Mouse (Mus musculus): ENCODE data around the gene Nppa.
"Not testable (repeated sequence)": the region's sequence is repeated elsewhere in the genome, so short reads cannot be mapped to it uniquely, and the experiment has no call there.

The Nppa gene

GRCm38 (mm10) chr4:148011332-148011731 is 10.8 kb downstream of the Nppa start:
- DNase-seq (ENCODE audit: low spot score), result no peak

DNA sequence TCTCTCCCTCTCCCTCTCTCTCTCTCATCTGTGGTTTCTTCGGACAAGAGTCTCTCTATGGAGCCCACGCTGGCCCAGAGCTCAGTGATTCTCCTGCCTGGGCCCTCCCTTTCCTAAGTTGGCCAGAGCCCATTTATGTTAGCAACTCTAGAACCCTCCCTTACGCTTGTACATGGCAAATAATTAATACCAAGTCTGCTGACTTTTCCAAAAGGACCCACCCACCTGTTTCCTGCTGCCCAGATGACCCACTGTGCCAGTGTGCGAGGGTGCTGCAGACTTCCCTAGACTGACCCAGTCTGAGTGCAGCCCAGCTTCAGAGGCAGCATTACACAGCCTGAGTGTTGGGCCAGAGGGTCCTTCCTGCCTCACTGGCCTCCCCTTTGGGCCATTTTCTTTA is 11.7 kb downstream of the Nppa start:
- no peak for DNase-seq (ENCODE audit: low spot score)

GRCm38 (mm10) chr4:148015418-148015817 is 14.9 kb downstream of the Nppa start:
- DNase-seq (ENCODE audit: low spot score), result peak; percentile 26

GRCm38 (mm10) chr4:148016981-148017380 is 16.5 kb downstream of the Nppa start:
- no peak for DNase-seq (ENCODE audit: low spot score)

GRCm38 (mm10) chr4:148018410-148018809 is 17.9 kb downstream of the Nppa start:
- no peak for DNase-seq (ENCODE audit: low spot score)

- DNase-seq (ENCODE audit: low spot score), result no peak
Observed at GRCm38 (mm10) chr4:148024003-148024402, 23.5 kb downstream of the Nppa start.

DNA sequence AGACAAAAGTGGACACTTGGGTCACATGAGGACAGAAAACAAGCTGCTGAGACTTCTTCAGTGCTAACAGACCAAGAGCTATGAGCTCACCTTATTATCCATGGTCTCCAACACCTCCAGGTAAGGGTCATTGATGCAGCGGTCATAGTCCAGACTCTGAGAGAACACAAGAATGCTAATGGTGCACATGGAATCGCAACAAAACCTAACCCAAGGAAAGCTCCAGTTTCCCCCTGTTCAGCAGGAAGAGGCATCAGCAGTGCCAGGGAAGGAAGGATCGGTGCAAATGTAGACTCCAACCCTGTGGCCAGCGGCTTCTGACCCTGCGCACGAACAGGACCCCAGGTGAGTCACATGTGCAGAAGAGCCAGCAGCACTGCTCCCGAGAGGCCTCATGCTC is 28.8 kb downstream of the Nppa start:
- DNase-seq (ENCODE audit: low spot score), result no peak

DNA sequence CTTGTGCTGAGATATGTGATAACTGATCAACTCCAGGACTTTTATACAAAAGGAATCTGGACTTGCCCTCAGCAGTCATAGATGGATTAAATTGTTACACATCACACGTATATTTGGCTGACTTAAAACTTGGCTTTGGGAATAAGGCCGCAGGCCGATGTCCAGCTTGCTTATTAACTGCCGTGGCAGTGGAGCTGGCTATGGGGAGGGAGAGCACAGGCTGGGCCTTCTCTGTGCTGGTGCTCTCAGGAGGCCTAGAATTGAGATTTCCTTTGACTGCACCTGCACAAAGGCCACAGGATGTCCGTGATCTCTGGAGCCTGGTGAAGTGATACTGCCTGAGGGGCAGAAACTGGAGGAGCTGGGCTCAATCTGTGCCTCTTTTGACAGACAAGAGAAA is 30.0 kb downstream of the Nppa start:
- DNase-seq (ENCODE audit: low spot score), result no peak

DNA sequence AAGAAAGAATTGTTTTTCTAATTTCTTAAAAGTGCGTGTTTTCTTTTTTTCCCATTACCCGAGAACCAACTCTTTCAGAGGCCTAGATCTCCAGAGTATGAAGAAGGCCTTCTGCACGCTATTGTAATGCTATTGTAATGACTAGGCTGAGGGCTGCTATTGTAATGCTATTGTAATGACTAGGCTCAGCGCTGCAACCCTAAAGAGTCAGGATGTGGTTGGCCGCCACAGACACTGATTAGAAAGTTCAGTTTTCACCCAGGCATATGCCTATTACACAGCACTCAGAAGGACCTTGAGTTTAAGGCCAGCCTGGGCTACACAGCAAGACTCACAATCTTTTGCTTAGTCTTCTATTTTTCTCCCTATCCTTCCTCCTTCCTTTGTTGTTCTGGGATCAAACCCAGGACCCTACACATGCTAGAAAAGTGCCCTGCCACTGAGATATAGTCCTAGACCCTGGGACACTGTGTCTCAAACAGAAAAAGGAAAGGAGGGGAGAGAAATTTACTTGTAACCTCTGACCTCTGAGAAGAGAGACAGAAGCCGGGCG is 33.4 kb downstream of the Nppa start:
- no peak for DNase-seq (ENCODE audit: low spot score)

- no peak for DNase-seq (ENCODE audit: low spot score)
Observed at GRCm38 (mm10) chr4:148035440-148035839, 34.9 kb downstream of the Nppa start.

GRCm38 (mm10) chr4:148038079-148038599 is 37.6 kb downstream of the Nppa start:
- no peak for DNase-seq (ENCODE audit: low spot score)

GRCm38 (mm10) chr4:148038600-148039253 is 38.2 kb downstream of the Nppa start, which contains the start of the genes Clcn6 and Mthfr:
Gene Clcn6, minus strand, starts transcription at chr4:148038821.
Gene Mthfr, plus strand, starts transcription at chr4:148039077.
- DNase-seq (ENCODE audit: low spot score), result peak; percentile 100

GRCm38 (mm10) chr4:148039254-148040028 is 38.9 kb downstream of the Nppa start:
- peak; percentile 45 for DNase-seq (ENCODE audit: low spot score)

- DNase-seq (ENCODE audit: low spot score), result peak; percentile 37
Observed at GRCm38 (mm10) chr4:148040029-148040830, 39.7 kb downstream of the Nppa start.

GRCm38 (mm10) chr4:148040933-148041610 is 40.5 kb downstream of the Nppa start:
- DNase-seq (ENCODE audit: low spot score), result peak; percentile 70

GRCm38 (mm10) chr4:148041611-148042191 is 41.2 kb downstream of the Nppa start:
- DNase-seq (ENCODE audit: low spot score), result no peak

GRCm38 (mm10) chr4:148043327-148043726 is 42.8 kb downstream of the Nppa start:
- DNase-seq (ENCODE audit: low spot score), result not testable (repeated sequence)

DNA sequence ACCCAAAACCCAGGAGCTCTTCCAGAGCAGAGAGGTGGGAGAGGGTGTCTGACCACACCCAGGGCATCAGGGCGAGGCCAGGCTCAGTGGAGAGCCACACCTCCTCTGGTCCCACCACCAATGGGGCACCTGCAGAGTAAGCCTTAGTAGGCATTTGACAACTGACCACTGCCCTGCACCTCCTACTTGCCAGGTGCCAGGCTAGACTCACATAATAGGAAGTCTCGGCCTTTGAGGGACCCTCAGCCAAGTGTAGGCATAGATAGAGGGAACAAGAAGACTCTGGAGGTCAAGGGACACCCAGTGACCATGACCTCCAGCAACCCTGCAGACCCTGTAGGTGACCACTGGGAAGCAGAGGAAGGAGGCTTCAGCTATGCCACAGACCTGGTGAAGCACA is 43.6 kb downstream of the Nppa start:
- DNase-seq (ENCODE audit: low spot score), result no peak

DNA sequence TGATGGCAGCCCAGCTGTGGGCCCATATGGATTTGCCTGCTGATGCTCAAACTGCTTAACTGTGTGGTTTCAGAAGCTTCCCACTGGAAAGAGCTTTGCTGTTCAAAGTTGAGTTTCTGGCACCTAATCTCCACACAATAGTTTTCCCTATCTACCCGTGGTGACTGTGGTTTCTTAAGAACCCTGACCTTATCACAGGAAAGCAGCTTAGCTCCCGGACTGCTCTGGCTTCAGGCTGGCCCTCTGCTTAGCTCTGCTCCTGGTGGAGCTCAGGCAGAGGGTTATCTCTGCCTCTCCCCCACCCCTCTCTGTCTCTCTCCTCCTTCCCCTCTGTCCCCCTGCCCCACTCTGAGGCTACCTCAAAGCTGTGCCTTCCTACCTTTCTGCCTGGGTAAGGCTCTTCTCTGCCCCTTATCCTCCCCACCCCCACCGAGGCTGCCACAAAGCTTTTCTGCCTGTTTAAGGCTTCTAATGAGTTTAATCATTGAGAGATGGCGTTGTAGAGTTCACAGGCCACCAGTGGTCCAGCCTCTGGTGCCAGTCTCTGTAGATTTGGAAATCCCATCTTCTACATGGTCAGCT is 46.0 kb downstream of the Nppa start:
- no peak for DNase-seq (ENCODE audit: low spot score)

DNA sequence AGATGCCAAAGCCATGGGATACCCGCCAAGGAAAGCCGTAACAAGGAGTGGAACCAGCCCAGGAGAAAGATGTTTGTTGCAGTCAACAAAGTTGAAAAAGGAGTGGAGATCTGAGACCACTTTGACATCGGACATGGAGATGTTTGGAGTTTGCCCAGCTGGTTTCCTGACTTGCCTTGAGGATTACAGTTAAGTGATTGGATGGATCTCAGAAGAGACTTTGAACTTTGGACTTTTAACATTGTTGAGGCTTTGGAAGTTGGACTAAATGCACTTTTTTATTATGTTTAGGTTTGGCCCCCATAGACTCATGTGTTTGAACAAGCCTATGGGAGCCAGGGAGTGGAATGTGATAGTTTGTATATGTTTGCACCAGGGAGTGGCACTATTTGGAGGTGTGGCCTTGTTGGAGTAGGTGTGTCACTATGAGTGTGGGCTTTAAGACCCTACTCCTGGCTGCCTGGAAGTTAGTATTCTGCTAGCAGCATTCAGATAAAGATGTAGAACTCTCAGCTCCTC is 49.9 kb downstream of the Nppa start:
- DNase-seq (ENCODE audit: low spot score), result not testable (repeated sequence)
